Mouse (Mus musculus) midbrain, embryonic 11.5 days (tissue): ENCODE measurements at regions not wholly inside any gene's neighbourhood (a gene's known extent, or its start where the extent isn't known, plus 50 kb on each side); places are given as distances from the start of the nearest gene placed in this dataset.

Experiments
- ATAC-seq: fragments of 200-750 bp; cut with Nextera tagmentation; 2 replicates; pipeline ENCODE4 v1.8.0; 2017; ENCODE audit warnings: moderate TSS enrichment, moderate library complexity; ENCODE audit not compliant: low FRiP score
- DNase-seq: peaks from one replicate; pipeline ENCODE4 v3.0.0; 2015; ENCODE audit warnings: low spot score; ENCODE audit errors: missing footprints
- H3K27ac ChIP-seq: fragments of 300-500 bp; sonication (generic); 2 replicates; pipeline ENCODE4 v1.5.1; 2014; ENCODE audit warnings: low read depth, low read length
- H3K27me3 ChIP-seq: fragments of 300-500 bp; sonication (generic); 2 replicates; pipeline ENCODE4 v1.6.1; 2014; ENCODE audit warnings: mild to moderate bottlenecking, low read length, moderate library complexity, mixed read lengths; ENCODE audit not compliant: control insufficient read depth, insufficient read depth
- H3K36me3 ChIP-seq: fragments of 300-500 bp; sonication (generic); 2 replicates; pipeline ENCODE4 v1.6.1; 2014; ENCODE audit warnings: mild to moderate bottlenecking, low read length, moderate library complexity, mixed read lengths; ENCODE audit not compliant: control insufficient read depth, insufficient read depth
- H3K4me1 ChIP-seq: fragments of 300-500 bp; sonication (generic); 2 replicates; pipeline ENCODE4 v1.6.1; 2014; ENCODE audit warnings: low read length; ENCODE audit not compliant: control insufficient read depth, insufficient read depth
- H3K4me2 ChIP-seq: fragments of 300-500 bp; sonication (generic); 2 replicates; pipeline ENCODE4 v1.6.1; 2014; ENCODE audit warnings: mild to moderate bottlenecking, moderate library complexity
- H3K4me3 ChIP-seq: fragments of 300-500 bp; sonication (generic); 2 replicates; pipeline ENCODE4 v1.5.1; 2014; ENCODE audit warnings: low read depth, low read length
- H3K9ac ChIP-seq: fragments of 300-500 bp; sonication (generic); 2 replicates; pipeline ENCODE4 v1.6.1; 2014; ENCODE audit warnings: low read length
- H3K9me3 ChIP-seq: fragments of 300-500 bp; sonication (generic); 2 replicates; pipeline ENCODE4 v1.6.1; 2016; ENCODE audit warnings: low read length; ENCODE audit not compliant: control insufficient read depth
- whole genome bisulfite sequencing: fragments of 180-500 bp; shearing (Covaris S2); extraction: QIAGEN DNeasy Blood & Tissue Kit; methylation state at CpG from one replicate; pipeline ENCODE4 v1.1.7; 2014; 5-methylcytosine and 5-hydroxymethylcytosine counted together

DNA sequence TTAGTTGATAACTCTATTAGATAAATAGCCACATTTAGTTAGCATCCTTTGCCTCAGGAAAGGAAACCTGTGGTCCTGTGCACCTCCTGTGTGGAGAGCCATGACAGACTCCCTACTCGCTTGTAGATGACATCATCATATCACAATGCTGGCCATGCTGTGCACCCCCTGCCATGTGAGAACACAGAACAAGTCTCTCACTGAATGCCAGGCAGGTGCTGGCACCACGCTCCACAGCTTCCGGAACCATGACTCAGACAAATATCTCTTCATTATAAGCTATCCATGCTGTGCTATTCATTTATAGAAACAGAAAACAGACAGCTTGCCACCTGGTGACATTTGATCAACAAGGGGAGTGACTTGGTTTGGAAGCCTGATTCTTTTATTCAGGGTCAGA, 349.1 kb upstream of the Tmc3 start:
- no peaks in the 10 kb centered on the region for H3K36me3 ChIP-seq
- H3K4me1 ChIP-seq: no peaks in the 10 kb centered on the region
- no peaks in the 10 kb centered on the region for H3K9me3 ChIP-seq
- H3K9ac ChIP-seq: no peak overlapping the region
- WGBS: 76% methylated on average over 3 of the region's 3 CpGs
- no peaks in the 10 kb centered on the region for H3K27me3 ChIP-seq
- H3K4me3 ChIP-seq: no peak overlapping the region
- ATAC-seq (no peak), DNase-seq (no peak)
- H3K27ac ChIP-seq: no peak overlapping the region
- no peak overlapping the region for H3K4me2 ChIP-seq

DNA sequence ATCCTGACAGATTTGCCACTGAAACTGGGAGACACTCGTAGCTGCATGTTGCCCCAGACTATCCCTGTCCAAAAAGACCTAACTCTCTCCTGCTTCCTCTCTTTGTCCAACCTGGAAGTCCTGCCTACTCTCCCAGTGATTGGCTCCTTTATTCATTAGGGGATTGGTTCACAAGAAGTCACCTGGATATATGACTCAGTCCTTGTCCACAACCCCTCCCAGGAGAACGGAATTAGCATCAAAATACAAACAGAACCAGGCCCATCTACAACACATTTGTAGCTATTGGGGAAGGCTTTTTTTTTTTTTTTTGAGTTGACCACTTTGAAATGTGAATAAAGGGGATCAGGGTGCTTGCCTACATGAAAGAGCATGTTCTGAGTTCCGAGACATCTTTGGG, 347.4 kb upstream of the Tmc3 start:
- 80% methylated on average over 3 of the region's 3 CpGs for WGBS
- DNase-seq: no peak

GRCm38 (mm10) chr7:83238091-83238490, 346.6 kb upstream of the Tmc3 start:
- Histone ChIP-seq H3K9ac (no peak overlapping the region), H3K4me1 (no peaks in the 10 kb centered on the region), H3K36me3 (no peaks in the 10 kb centered on the region), H3K4me3 (no peak overlapping the region), H3K4me2 (no peak overlapping the region), H3K9me3 (no peaks in the 10 kb centered on the region), H3K27me3 (no peaks in the 10 kb centered on the region), H3K27ac (no peak overlapping the region)
- DNase-seq: no peak
- ATAC-seq: no peak

More for the DNA sequence above, 347.4 kb upstream of the Tmc3 start:
- ATAC-seq: no peak
- Histone ChIP-seq H3K4me2 (no peak overlapping the region), H3K27me3 (no peaks in the 10 kb centered on the region), H3K4me3 (no peak overlapping the region), H3K9ac (no peak overlapping the region), H3K9me3 (no peaks in the 10 kb centered on the region), H3K27ac (no peak overlapping the region), H3K36me3 (no peaks in the 10 kb centered on the region), H3K4me1 (no peaks in the 10 kb centered on the region)

GRCm38 (mm10) chr7:83242233-83242632, 342.5 kb upstream of the Tmc3 start:
- Histone ChIP-seq H3K4me2 (no peak overlapping the region), H3K9me3 (no peaks in the 10 kb centered on the region), H3K27ac (no peak overlapping the region), H3K9ac (no peak overlapping the region), H3K4me3 (no peak overlapping the region), H3K4me1 (no peaks in the 10 kb centered on the region), H3K36me3 (no peaks in the 10 kb centered on the region), H3K27me3 (no peaks in the 10 kb centered on the region)
- 58% methylated on average over 3 of the region's 3 CpGs for WGBS
- ATAC-seq (no peak), DNase-seq (no peak)

DNA sequence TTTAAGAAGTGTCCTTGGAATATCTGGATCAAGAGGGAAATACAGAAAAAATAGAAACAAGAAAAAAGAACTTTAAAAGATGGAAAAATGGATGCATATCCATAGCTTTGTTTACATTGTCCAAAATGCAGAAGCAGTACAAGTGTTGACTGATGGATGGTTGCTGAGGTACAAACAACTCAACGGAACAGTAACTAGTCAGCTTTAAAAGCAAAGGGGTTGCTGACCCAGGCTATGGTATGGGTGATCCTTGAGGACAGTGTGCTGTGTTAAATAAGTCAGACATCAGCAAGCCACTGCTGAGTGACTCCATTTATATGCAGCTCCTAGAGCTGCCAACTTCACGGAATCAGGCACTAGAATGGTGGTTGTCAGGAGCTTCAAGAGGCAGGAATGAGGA, 338.9 kb upstream of the Tmc3 start:
- Histone ChIP-seq H3K9me3 (no peaks in the 10 kb centered on the region), H3K27me3 (no peaks in the 10 kb centered on the region), H3K4me3 (no peak overlapping the region), H3K27ac (no peak overlapping the region), H3K9ac (no peak overlapping the region), H3K4me1 (no peaks in the 10 kb centered on the region), H3K4me2 (no peak overlapping the region), H3K36me3 (no peaks in the 10 kb centered on the region)
- DNase-seq (no peak), ATAC-seq (no peak)
- WGBS: 91% methylated on average over 2 of the region's 2 CpGs

GRCm38 (mm10) chr7:83251995-83252563, 332.6 kb upstream of the Tmc3 start:
- no peak overlapping the region for H3K4me2 ChIP-seq
- H3K9ac ChIP-seq: no peak overlapping the region
- H3K36me3 ChIP-seq: no peaks in the 10 kb centered on the region
- DNase-seq: no peak
- H3K27ac ChIP-seq: no peak overlapping the region
- H3K9me3 ChIP-seq: no peaks in the 10 kb centered on the region
- ATAC-seq: no peak
- no peaks in the 10 kb centered on the region for H3K27me3 ChIP-seq
- no peak overlapping the region for H3K4me3 ChIP-seq
- 85% methylated on average over 8 of the region's 8 CpGs for WGBS
- H3K4me1 ChIP-seq: no peaks in the 10 kb centered on the region

GRCm38 (mm10) chr7:83253001-83253400, 331.7 kb upstream of the Tmc3 start:
- H3K9ac ChIP-seq: no peak overlapping the region
- no peaks in the 10 kb centered on the region for H3K4me1 ChIP-seq
- no peak overlapping the region for H3K4me3 ChIP-seq
- ATAC-seq (no peak), DNase-seq (no peak)
- H3K36me3 ChIP-seq: no peaks in the 10 kb centered on the region
- H3K4me2 ChIP-seq: no peak overlapping the region
- H3K9me3 ChIP-seq: no peaks in the 10 kb centered on the region
- H3K27me3 ChIP-seq: no peaks in the 10 kb centered on the region
- no peak overlapping the region for H3K27ac ChIP-seq
- WGBS: 84% methylated on average over 9 of the region's 9 CpGs

GRCm38 (mm10) chr7:83253432-83253831, 331.3 kb upstream of the Tmc3 start:
- H3K9ac ChIP-seq: no peak overlapping the region
- DNase-seq: no peak
- no peaks in the 10 kb centered on the region for H3K4me1 ChIP-seq
- H3K36me3 ChIP-seq: no peaks in the 10 kb centered on the region
- H3K4me3 ChIP-seq: no peak overlapping the region
- no peaks in the 10 kb centered on the region for H3K27me3 ChIP-seq
- H3K4me2 ChIP-seq: no peak overlapping the region
- ATAC-seq: no peak
- H3K9me3 ChIP-seq: no peaks in the 10 kb centered on the region
- 96% methylated on average over 3 of the region's 3 CpGs for WGBS
- no peak overlapping the region for H3K27ac ChIP-seq

- Histone ChIP-seq H3K9me3 (no peaks in the 10 kb centered on the region), H3K4me1 (no peaks in the 10 kb centered on the region), H3K4me2 (no peak overlapping the region), H3K4me3 (no peak overlapping the region), H3K27ac (no peak overlapping the region), H3K36me3 (no peaks in the 10 kb centered on the region), H3K9ac (no peak overlapping the region), H3K27me3 (no peaks in the 10 kb centered on the region)
- DNase-seq: no peak
- no peak for ATAC-seq
- 90% methylated on average over 4 of the region's 4 CpGs for WGBS
These were observed 330.3 kb upstream of the Tmc3 start for GRCm38 (mm10) chr7:83254411-83254810.
